Mouse (Mus musculus) spleen, postnatal 4 days (tissue): ENCODE results near the gene Ctla2b.
"Not testable (repeated sequence)": the region's sequence is repeated elsewhere in the genome, so short reads cannot be mapped to it uniquely, and the experiment has no call there.

Experiments used
- DNase-seq, 2 experiments: peaks; one replicate each; pipeline ENCODE4 v3.0.0; 2022; ENCODE audit warnings: low spot score in 2 of 2

Ctla2b gene

GRCm38 (mm10) chr13:60897328-60897727 lies at the start of gene Ctla2b:
Gene Ctla2b (minus strand): TSS chr13:60897447.
- DNase-seq = no peak

GRCm38 (mm10) chr13:60941884-60942283 lies 44.6 kb upstream of the Ctla2b start, which contains the start of gene Tpbpa:
Gene Tpbpa (minus strand): TSS chr13:60941984.
- not testable (repeated sequence) for DNase-seq

- no peak for DNase-seq
Measured at GRCm38 (mm10) chr13:60936500-60936901, 39.3 kb upstream of the Ctla2b start, which contains the start of the genes Gm49391 and Ctla2a. Gene Gm49391 (minus strand): TSS chr13:60936571. Gene Ctla2a (minus strand): TSS chr13:60936625.

GRCm38 (mm10) chr13:60935490-60935889 lies 38.2 kb upstream of the Ctla2b start, which contains the start of gene Gm49393:
Gene Gm49393 (minus strand): TSS chr13:60935590.
- DNase-seq = not testable (repeated sequence)

- not testable (repeated sequence) for DNase-seq
Measured at GRCm38 (mm10) chr13:60904780-60905179, 7.5 kb upstream of the Ctla2b start, which contains the start of gene Tpbpb. Gene Tpbpb (minus strand): TSS chr13:60904880.

- not testable (repeated sequence) for DNase-seq
Measured at GRCm38 (mm10) chr13:60896794-60897193, 453 bp downstream of the Ctla2b start, which contains the start of gene Gm49392. Gene Gm49392 (minus strand): TSS chr13:60896894.

- DNase-seq = no peak
Measured at GRCm38 (mm10) chr13:60895406-60896160, 1.7 kb downstream of the Ctla2b start.

GRCm38 (mm10) chr13:60892301-60892700 lies 4.9 kb downstream of the Ctla2b start:
- DNase-seq = no peak

GRCm38 (mm10) chr13:60864281-60864680 lies 33.0 kb downstream of the Ctla2b start, which contains the start of gene 4930486L24Rik:
Gene 4930486L24Rik (minus strand): TSS chr13:60864475.
- DNase-seq = no peak

- no peak for DNase-seq
Measured at GRCm38 (mm10) chr13:60848241-60849120, 48.8 kb downstream of the Ctla2b start.
